Mouse (Mus musculus): ENCODE data around the gene Krt14. TPM values are rescaled to one million over a fixed set of nuclear protein-coding genes. Genes with fewer than 3 reads are reported as not detected.

Gene Krt14
- polyA plus RNA-seq, 2 experiments from 2014 or later = not detected

DNA sequence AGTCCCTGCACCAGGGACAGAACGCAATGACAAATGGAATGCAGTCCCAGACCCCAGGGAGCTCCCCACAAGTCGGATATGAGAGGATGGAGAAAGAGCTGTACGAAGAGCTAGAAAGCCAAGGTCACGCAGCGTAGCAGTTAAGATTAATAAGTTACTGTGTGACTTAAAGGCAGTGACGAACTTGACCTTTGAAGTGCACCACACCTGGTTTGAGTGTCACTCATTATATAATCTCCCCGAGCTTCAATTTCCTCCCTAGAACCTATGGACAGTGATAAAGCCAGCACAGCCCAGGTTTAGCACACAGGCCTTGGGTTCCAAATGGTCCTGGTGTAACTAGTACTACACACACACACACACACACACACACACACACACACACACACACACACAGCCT lies 43.0 kb downstream of the Krt14 start:
- no peak for ATAC-seq

DNA sequence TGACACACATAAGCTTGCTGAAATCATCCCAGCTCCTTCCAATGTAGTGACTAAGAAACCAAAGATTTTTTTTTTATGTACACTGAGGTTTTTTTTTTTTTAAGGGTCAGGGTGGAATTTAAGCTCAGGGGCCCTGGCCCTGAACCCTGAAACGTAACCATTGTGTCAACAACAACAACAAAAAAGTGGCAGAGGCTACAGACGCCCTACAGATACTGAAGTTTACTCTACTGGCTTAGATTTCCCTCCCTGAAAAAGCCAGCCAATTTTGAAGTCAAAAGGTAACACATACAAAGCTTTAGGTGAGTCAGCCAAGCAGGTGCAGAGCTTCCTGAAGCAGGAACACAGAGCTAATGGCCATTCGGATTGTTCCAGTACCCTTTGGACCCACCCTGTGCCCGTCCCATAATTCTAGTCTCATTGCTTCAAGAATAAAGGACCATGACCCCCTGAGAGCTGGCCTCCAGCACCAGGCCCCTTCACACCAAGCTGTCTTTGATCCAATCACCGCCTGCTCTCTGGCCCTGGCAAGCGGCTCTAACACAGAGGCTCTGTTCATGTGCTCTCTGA lies 49.4 kb downstream of the Krt14 start:
- no peak for ATAC-seq

DNA sequence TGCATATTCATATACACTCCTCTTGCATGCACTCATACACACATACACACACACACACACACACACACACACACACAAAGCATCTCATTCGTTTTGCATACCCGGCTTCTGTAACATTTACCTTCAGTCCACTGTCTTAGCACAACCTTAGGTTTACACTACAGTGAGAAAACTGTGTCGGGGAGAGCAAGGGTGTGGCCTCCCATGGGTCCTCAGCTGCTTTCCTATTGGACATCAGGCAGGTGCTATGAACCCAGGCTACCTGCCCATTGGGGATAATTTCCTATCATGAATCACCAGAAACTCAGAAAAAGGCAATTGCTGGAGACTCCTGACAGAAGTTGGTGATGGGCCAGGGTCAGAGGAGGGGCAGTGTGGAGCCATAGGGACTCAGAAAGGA lies 50.0 kb downstream of the Krt14 start:
- ATAC-seq = no peak

- ATAC-seq = no peak
Measured at GRCm38 (mm10) chr11:100155497-100156255, 51.7 kb downstream of the Krt14 start.

Other genes with a start within 250 kb of the Krt14 start
- not detected for gene Krtap29-1, start 228.5 kb downstream of the Krt14 start, polyA plus RNA-seq (2017; shearing (Covaris generic))
- not detected for gene Krtap16-1, start 221.0 kb downstream of the Krt14 start, polyA plus RNA-seq (2017; shearing (Covaris generic))
- gene Krtap17-1, start 213.6 kb downstream of the Krt14 start, polyA plus RNA-seq (2017; shearing (Covaris generic)) = not detected
- gene Krt33a, start 191.3 kb downstream of the Krt14 start, polyA plus RNA-seq (2017; shearing (Covaris generic)) = not detected
- not detected for gene Krt33b, start 177.7 kb downstream of the Krt14 start, polyA plus RNA-seq (2017; shearing (Covaris generic))
- gene Krt34, start 166.0 kb downstream of the Krt14 start, polyA plus RNA-seq (2017; shearing (Covaris generic)) = not detected
- not detected for gene Krt31, start 157.0 kb downstream of the Krt14 start, polyA plus RNA-seq (2017; shearing (Covaris generic))
- gene Krt32, start 119.3 kb downstream of the Krt14 start, polyA plus RNA-seq (2017; shearing (Covaris generic)) = not detected
- not detected for gene Krt35, start 111.3 kb downstream of the Krt14 start, polyA plus RNA-seq (2017; shearing (Covaris generic))
- gene Krt36, start 101.9 kb downstream of the Krt14 start, polyA plus RNA-seq (2017; shearing (Covaris generic)) = not detected
- gene Krt13, start 86.0 kb downstream of the Krt14 start, polyA plus RNA-seq (2017; shearing (Covaris generic)) = not detected
- gene Krt15, start 71.6 kb downstream of the Krt14 start, polyA plus RNA-seq (2017; shearing (Covaris generic)) = not detected
- not detected for gene Krt19, start 58.9 kb downstream of the Krt14 start, polyA plus RNA-seq (2017; shearing (Covaris generic))
- gene Krt9, start 14.3 kb downstream of the Krt14 start, polyA plus RNA-seq (2017; shearing (Covaris generic)) = not detected
- not detected for gene Krt16, start 41.4 kb upstream of the Krt14 start, polyA plus RNA-seq (2017; shearing (Covaris generic))
- gene Krt17, start 53.5 kb upstream of the Krt14 start, polyA plus RNA-seq (2017; shearing (Covaris generic)) = 1 to 10 TPM; 1.7 to 6.4 TPM
- not detected for gene Krt42, start 62.3 kb upstream of the Krt14 start, polyA plus RNA-seq (2017; shearing (Covaris generic))
- 1,000 to 10,000 TPM; 1,870 to 3,129 TPM for gene Eif1, start 112.3 kb upstream of the Krt14 start, polyA plus RNA-seq (2017; shearing (Covaris generic))
- not detected for gene Gast, start 126.9 kb upstream of the Krt14 start, polyA plus RNA-seq (2017; shearing (Covaris generic))
- under 1 TPM in 1 of 2 experiments, not detected in 1; 0.50 TPM for gene Hap1, start 148.6 kb upstream of the Krt14 start, polyA plus RNA-seq (2017; shearing (Covaris generic))
- 1 to 10 TPM in 1 of 2 experiments, under 1 TPM in 1; 0.32 to 1.9 TPM for gene Jup, start 190.2 kb upstream of the Krt14 start, polyA plus RNA-seq (2017; shearing (Covaris generic))
- not detected for gene P3h4, start 207.3 kb upstream of the Krt14 start, polyA plus RNA-seq (2017; shearing (Covaris generic))
- not detected for gene Fkbp10, start 208.1 kb upstream of the Krt14 start, polyA plus RNA-seq (2017; shearing (Covaris generic))
- gene Nt5c3b, start 234.3 kb upstream of the Krt14 start, polyA plus RNA-seq (2017; shearing (Covaris generic)) = 100 to 1,000 TPM; 126 to 156 TPM
- under 1 TPM; 0.16 to 0.65 TPM for gene Klhl10, start 234.4 kb upstream of the Krt14 start, polyA plus RNA-seq (2017; shearing (Covaris generic))